12 mouse cellular contexts compared by ENCODE assay signal in genomic region chr2:165633011-165633785, GRCm38 (mm10). TPM values are rescaled to one million over a fixed set of nuclear protein-coding genes. Genes with fewer than 3 reads are reported as not detected.
DNase-seq lines count a peak whose midpoint lies in the region; ATAC-seq and TF ChIP-seq lines count a peak whose summit lies in the region.
"Had no signal": no experiment of that assay in that cellular context is flagged by ENCODE, and none has a peak within 500 bp of the region (broad histone marks: within the 10 kb centered on the region; RNA-seq: fewer than 3 reads in every experiment).

No protein-coding gene starts in this region.

- no peak for TF ChIP-seq CTCF in midbrain, postnatal 0 days (IDR thresholded peaks at IDR 0.05)

- H3K9me3 ChIP-seq in midbrain, postnatal 0 days (ENCODE audit: low read length): no peaks in the 10 kb centered on the region
- H3K9me3 ChIP-seq in midbrain, embryonic 16.5 days (replicated peaks; ENCODE audit: control insufficient read depth, low read length, poor library complexity, severe bottlenecking): no peaks in the 10 kb centered on the region
- no peaks in the 10 kb centered on the region for H3K9me3 ChIP-seq in lung, embryonic 15.5 days
- 0 out of 2 replicates have a peak, but pooled peaks cover 3% of the 10 kb centered on the region for H3K9me3 ChIP-seq in heart, embryonic 11.5 days (replicated peaks; ENCODE audit: control insufficient read depth, low read length)

- H3K36me3 ChIP-seq in midbrain, postnatal 0 days (ENCODE audit: insufficient read depth, low read length): no peaks in the 10 kb centered on the region
- no peaks in the 10 kb centered on the region for H3K36me3 ChIP-seq in midbrain, embryonic 16.5 days (ENCODE audit: control insufficient read depth, insufficient read depth, low read length)
- H3K36me3 ChIP-seq in lung, embryonic 15.5 days: no peaks in the 10 kb centered on the region
- no peaks in the 10 kb centered on the region for H3K36me3 ChIP-seq in heart, embryonic 11.5 days (ENCODE audit: control insufficient read depth, insufficient read depth, low read length)

- H3K9ac ChIP-seq in midbrain, postnatal 0 days (replicated peaks; ENCODE audit: low read length, poor library complexity, severe bottlenecking): no peak overlapping the region
- H3K9ac ChIP-seq in midbrain, embryonic 16.5 days (ENCODE audit: low read depth, low read length): no peak overlapping the region
- H3K9ac ChIP-seq in lung, embryonic 15.5 days: no peak overlapping the region
- no peak overlapping the region for H3K9ac ChIP-seq in heart, embryonic 11.5 days (ENCODE audit: low read depth, low read length)
- H3K9ac ChIP-seq: limb, embryonic 13.5 days had no signal

- no peak for ATAC-seq in midbrain, postnatal 0 days (ENCODE audit: low FRiP score)
- no peak for ATAC-seq in midbrain, embryonic 16.5 days
- peak; percentile 58 for ATAC-seq in lung, embryonic 15.5 days (ENCODE audit: borderline replicate concordance, extremely low read depth, low FRiP score, low TSS enrichment)
- ATAC-seq in CD4-positive, CD25-positive, alpha-beta regulatory T cell, adult 4 months: no peak
- ATAC-seq in heart, embryonic 11.5 days (replicated peaks; ENCODE audit: insufficient number of reproducible peaks, low FRiP score, low TSS enrichment): no peak

- H3K27ac ChIP-seq in midbrain, postnatal 0 days (ENCODE audit: low read depth, low read length): no peak overlapping the region
- H3K27ac ChIP-seq in midbrain, embryonic 16.5 days (ENCODE audit: low read length): no peak overlapping the region
- H3K27ac ChIP-seq in lung, embryonic 15.5 days: peak overlapping the region; percentile 74
- H3K27ac ChIP-seq in heart, embryonic 11.5 days (ENCODE audit: low read depth, low read length): no peak overlapping the region
- H3K27ac ChIP-seq: limb, embryonic 13.5 days had no signal

- no peak overlapping the region for H3K4me3 ChIP-seq in midbrain, postnatal 0 days (ENCODE audit: low read depth, low read length)
- H3K4me3 ChIP-seq in midbrain, embryonic 16.5 days (ENCODE audit: low read depth, low read length): no peak overlapping the region
- no peak overlapping the region for H3K4me3 ChIP-seq in lung, embryonic 15.5 days
- H3K4me3 ChIP-seq in heart, embryonic 11.5 days (ENCODE audit: low read depth, low read length): no peak overlapping the region
- H3K4me3 ChIP-seq: erythroblast, embryonic 14.5 days; limb, embryonic 13.5 days had no signal

- no peak overlapping the region for H3K4me2 ChIP-seq in midbrain, postnatal 0 days (ENCODE audit: low read depth, low read length, poor library complexity, severe bottlenecking)
- no peak overlapping the region for H3K4me2 ChIP-seq in midbrain, embryonic 16.5 days (ENCODE audit: low read length)
- no peak overlapping the region for H3K4me2 ChIP-seq in lung, embryonic 15.5 days
- H3K4me2 ChIP-seq in heart, embryonic 11.5 days: no peak overlapping the region
- H3K4me2 ChIP-seq: limb, embryonic 13.5 days had no signal

- peak; percentile 35 for DNase-seq in midbrain, postnatal 0 days (ENCODE audit: low spot score)
- DNase-seq in cerebellum, postnatal 10 days: peak; percentile 78 to 86
- DNase-seq in frontal cortex, postnatal 10 days (ENCODE audit: low spot score in 2 of 2): no peak
- DNase-seq: heart, adult 18-20 months; kidney, adult 2 months; retina, postnatal 1 day had no signal

- H3K27me3 ChIP-seq in midbrain, postnatal 0 days (ENCODE audit: insufficient read depth, low read length): no peaks in the 10 kb centered on the region
- no peaks in the 10 kb centered on the region for H3K27me3 ChIP-seq in midbrain, embryonic 16.5 days (ENCODE audit: control insufficient read depth, insufficient read depth, low read depth, low read length)
- no peaks in the 10 kb centered on the region for H3K27me3 ChIP-seq in lung, embryonic 15.5 days
- H3K27me3 ChIP-seq in heart, embryonic 11.5 days (ENCODE audit: control insufficient read depth, insufficient read depth, low read length): no peaks in the 10 kb centered on the region

- 80% methylated on average over 11 of the region's 11 CpGs for WGBS in midbrain, postnatal 0 days
- 82% methylated on average over 11 of the region's 11 CpGs for WGBS in midbrain, embryonic 16.5 days
- 53% methylated on average over 11 of the region's 11 CpGs for WGBS in lung, embryonic 15.5 days
- WGBS in heart, embryonic 11.5 days (ENCODE audit: insufficient replicate concordance): 72% methylated on average over 11 of the region's 11 CpGs

- H3K4me1 ChIP-seq in midbrain, postnatal 0 days (ENCODE audit: insufficient read depth, low read length): no peaks in the 10 kb centered on the region
- no peaks in the 10 kb centered on the region for H3K4me1 ChIP-seq in midbrain, embryonic 16.5 days (ENCODE audit: control insufficient read depth, insufficient read depth, low read length)
- peaks cover 17% of the 10 kb centered on the region for H3K4me1 ChIP-seq in lung, embryonic 15.5 days
- no peaks in the 10 kb centered on the region for H3K4me1 ChIP-seq in heart, embryonic 11.5 days (ENCODE audit: control insufficient read depth, insufficient read depth, low read length)

RNA-seq across cellular contexts. Expression of gene Eya2, which starts 38.4 kb away (rescaled TPM):
- total RNA-seq in midbrain, postnatal 0 days (2014; rRNA removed): 12.0 and 21.6 TPM in 2 replicates
- polyA plus RNA-seq in midbrain, postnatal 0 days (2015; fragmentation: Nextera tagmentation; extraction: Ambion mirVana): 6.0 and 7.1 TPM in 2 replicates
- polyA plus RNA-seq in midbrain, embryonic 16.5 days (2015; fragmentation: Nextera tagmentation; extraction: Ambion mirVana): 3.4 and 3.6 TPM in 2 replicates
- 2.2 and 3.2 TPM in 2 replicates for polyA plus RNA-seq in lung, embryonic 15.5 days (2015; fragmentation: Nextera tagmentation; extraction: Ambion mirVana)
- polyA plus RNA-seq in CD4-positive, CD25-positive, alpha-beta regulatory T cell, adult 4 months (2017; shearing (Covaris generic)): 10 to 100 TPM; 11.9 to 18.9 TPM
- polyA plus RNA-seq in heart, embryonic 11.5 days (2014; fragmentation: Nextera tagmentation; extraction: Ambion mirVana): 0.72 and 1.8 TPM in 2 replicates
- polyA plus RNA-seq: erythroblast, embryonic 14.5 days had no signal

Comparison
In these comparisons a context has a peak if more than half of its experiments do, and no peak if none do; other contexts are left out.
1. DNase-seq: peak in midbrain, postnatal 0 days (single experiment) and cerebellum, postnatal 10 days (2 of 2); none in frontal cortex, postnatal 10 days (0 of 2).